Mouse (Mus musculus): ENCODE results near the gene Smim6.

The Smim6 gene

GRCm38 (mm10) chr11:115945247-115945646 lies 33.4 kb downstream of the Smim6 start:
- no peak for DNase-seq

- no peak for DNase-seq
Observed at GRCm38 (mm10) chr11:115946221-115946828, 34.5 kb downstream of the Smim6 start.

GRCm38 (mm10) chr11:115948316-115948715 lies 36.5 kb downstream of the Smim6 start:
- DNase-seq = no peak

GRCm38 (mm10) chr11:115950719-115951118 lies 38.9 kb downstream of the Smim6 start:
- no peak for DNase-seq

GRCm38 (mm10) chr11:115954712-115955111 lies 42.9 kb downstream of the Smim6 start:
- DNase-seq = no peak

- no peak for DNase-seq
Observed at GRCm38 (mm10) chr11:115955195-115955858, 43.5 kb downstream of the Smim6 start.

- DNase-seq = no peak
Observed at GRCm38 (mm10) chr11:115956453-115956852, 44.6 kb downstream of the Smim6 start.

DNA sequence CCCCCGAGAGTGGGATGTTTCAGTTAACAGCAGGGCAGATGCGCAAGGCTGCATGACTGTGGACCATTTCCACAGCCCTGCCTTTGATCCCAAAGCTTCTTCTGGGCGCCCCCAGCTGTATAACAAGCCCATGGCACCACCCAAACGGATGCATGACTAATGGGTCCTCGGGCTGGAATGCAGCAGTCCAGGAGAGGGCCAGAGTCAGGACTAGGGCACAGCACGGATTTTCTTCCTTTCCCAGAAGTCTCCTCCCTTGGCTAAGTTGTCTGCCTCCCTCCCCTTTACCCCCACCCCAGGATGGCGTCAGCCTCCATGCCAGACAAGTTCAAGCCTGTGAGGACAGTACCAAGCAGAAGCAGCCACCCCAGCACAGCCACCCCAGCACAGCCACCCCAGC lies 46.2 kb downstream of the Smim6 start:
- DNase-seq = no peak

DNA sequence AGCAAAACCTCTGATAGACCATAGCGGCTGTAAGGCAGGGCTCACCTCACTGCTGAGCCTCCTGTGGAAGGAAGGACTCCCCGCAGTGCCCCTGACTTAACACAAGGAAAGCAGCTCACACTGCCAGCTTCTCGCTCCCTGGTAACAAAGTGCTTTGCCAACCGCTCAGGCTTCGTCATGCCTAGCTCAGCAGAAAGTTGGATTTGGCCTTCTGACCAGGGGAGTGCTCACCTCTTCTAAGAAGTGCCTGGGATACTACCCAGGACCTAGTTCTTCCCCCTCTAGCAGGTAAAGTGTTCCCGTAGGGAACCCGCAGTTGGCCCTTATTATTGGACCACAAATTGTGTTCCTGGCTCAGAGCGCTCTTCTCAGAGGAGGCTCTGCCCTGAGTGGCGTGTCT lies 47.2 kb downstream of the Smim6 start:
- DNase-seq = no peak

DNA sequence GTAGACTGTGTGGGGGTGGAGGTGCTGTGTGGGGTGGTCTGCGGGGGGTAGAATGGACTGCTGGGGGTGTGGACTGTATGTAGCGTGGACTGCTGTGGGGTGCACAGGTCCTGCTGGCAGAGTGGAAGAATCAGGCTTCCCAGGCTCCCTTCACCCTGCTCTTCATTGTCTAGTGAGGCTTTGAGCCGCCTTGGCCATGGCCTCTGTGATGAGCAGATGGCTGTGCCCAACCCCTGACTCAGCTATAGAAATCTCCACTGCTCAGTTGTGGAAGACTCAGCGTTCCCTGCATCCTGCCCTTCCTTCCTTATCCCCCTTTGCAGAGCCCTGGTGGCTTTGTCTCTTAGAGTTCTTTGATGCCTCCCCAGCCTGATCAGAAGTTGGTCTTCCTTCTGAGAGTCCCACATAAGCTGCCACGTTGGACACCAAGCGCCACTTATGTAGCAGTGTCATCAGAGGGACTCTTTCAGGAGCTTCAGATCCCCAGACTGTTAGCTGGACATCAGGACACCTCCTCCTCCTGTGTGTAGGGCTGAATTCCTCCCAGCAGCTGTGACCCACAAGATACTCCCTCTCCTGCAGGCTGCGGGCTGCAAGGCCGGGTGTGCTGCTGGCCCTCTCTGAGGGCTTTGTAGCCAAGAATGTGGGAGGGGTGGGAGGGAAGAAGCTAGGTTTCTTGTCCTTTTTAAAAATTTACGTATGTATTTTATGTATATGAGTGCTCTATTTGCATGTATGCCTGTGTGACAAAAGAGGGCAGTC lies 51.0 kb downstream of the Smim6 start:
- no peak for DNase-seq

All from cerebellum, adult 9-11 months (tissue).